21 mouse cellular contexts compared by ENCODE assay signal in genomic region chr13:72541706-72542105, GRCm38 (mm10).
DNase-seq lines count a peak whose midpoint lies in the region.
"Had no signal": no experiment of that assay in that cellular context is flagged by ENCODE, and none has a peak within 500 bp of the region (broad histone marks: within the 10 kb centered on the region; RNA-seq: fewer than 3 reads in every experiment).

No protein-coding gene starts in this region.

- WGBS in heart, embryonic 10.5 days, result 85% methylated on average over 3 of the region's 3 CpGs

- H3K4me1 ChIP-seq in heart, embryonic 10.5 days, result no peaks in the 10 kb centered on the region
- H3K4me1 ChIP-seq: embryonic facial prominence, embryonic 12.5 days; embryonic facial prominence, embryonic 15.5 days; heart, embryonic 12.5 days; heart, embryonic 15.5 days; hindbrain, embryonic 12.5 days; hindbrain, embryonic 15.5 days had no signal

- no peak overlapping the region for H3K4me3 ChIP-seq in heart, embryonic 10.5 days
- H3K4me3 ChIP-seq: embryonic facial prominence, embryonic 12.5 days; embryonic facial prominence, embryonic 15.5 days; heart, embryonic 12.5 days; heart, embryonic 15.5 days; hindbrain, embryonic 12.5 days; hindbrain, embryonic 15.5 days had no signal

- DNase-seq in cerebellum, postnatal 10 days, result peak; percentile 14 to 21
- no peak for DNase-seq in cerebellum, adult 8-10 months
- DNase-seq in heart, embryonic 10.5 days (ENCODE audit: low spot score), result peak; percentile 39
- DNase-seq in heart, postnatal 25 days (ENCODE audit: low spot score), result no peak
- DNase-seq in kidney, postnatal 25 days, result peak; percentile 16 to 34
- no peak for DNase-seq in kidney, adult 8-10 months
- DNase-seq in testis, postnatal 10 days (ENCODE audit: low spot score), result peak; percentile 51
- no peak for DNase-seq in testis, postnatal 14 days (ENCODE audit: low spot score)
- DNase-seq: adrenal gland, adult 8-10 months; adrenal gland, postnatal 25 days; cerebellum, adult 11-12 months; cerebellum, adult 9-10 months; forebrain, postnatal 0 days; gastrocnemius, postnatal 36 days; heart, postnatal 10 days had no signal

- intact Hi-C loops in heart, postnatal 25 days (cut with DNase I), result no loop called here

- H3K27me3 ChIP-seq in heart, embryonic 10.5 days (ENCODE audit: insufficient read depth, poor library complexity, severe bottlenecking), result no peaks in the 10 kb centered on the region
- H3K27me3 ChIP-seq: embryonic facial prominence, embryonic 12.5 days; embryonic facial prominence, embryonic 15.5 days; heart, embryonic 12.5 days; heart, embryonic 15.5 days; hindbrain, embryonic 15.5 days had no signal

- no peaks in the 10 kb centered on the region for H3K9me3 ChIP-seq in heart, embryonic 10.5 days
- H3K9me3 ChIP-seq: embryonic facial prominence, embryonic 12.5 days; embryonic facial prominence, embryonic 15.5 days; heart, embryonic 12.5 days; heart, embryonic 15.5 days; hindbrain, embryonic 12.5 days; hindbrain, embryonic 15.5 days had no signal

- no peak overlapping the region for H3K27ac ChIP-seq in heart, embryonic 10.5 days
- H3K27ac ChIP-seq: embryonic facial prominence, embryonic 12.5 days; embryonic facial prominence, embryonic 15.5 days; heart, embryonic 15.5 days; hindbrain, embryonic 12.5 days; hindbrain, embryonic 15.5 days had no signal

- no peaks in the 10 kb centered on the region for H3K36me3 ChIP-seq in heart, embryonic 10.5 days
- H3K36me3 ChIP-seq: embryonic facial prominence, embryonic 12.5 days; embryonic facial prominence, embryonic 15.5 days; heart, embryonic 12.5 days; heart, embryonic 15.5 days; hindbrain, embryonic 12.5 days; hindbrain, embryonic 15.5 days had no signal

Comparison
In these comparisons a context has a peak if more than half of its experiments do, and no peak if none do; other contexts are left out.
1. DNase-seq: peak in cerebellum, postnatal 10 days (2 of 2), heart, embryonic 10.5 days (single experiment), kidney, postnatal 25 days (2 of 2) and testis, postnatal 10 days (single experiment); none in cerebellum, adult 8-10 months (single experiment), heart, postnatal 25 days (single experiment), kidney, adult 8-10 months (0 of 2) and testis, postnatal 14 days (single experiment).